Mouse (Mus musculus): Measurements from ENCODE around the gene Mrps6. TPM values are rescaled to one million over a fixed set of nuclear protein-coding genes. Genes with fewer than 3 reads are reported as not detected.
"Not testable (repeated sequence)": the region's sequence is repeated elsewhere in the genome, so short reads cannot be mapped to it uniquely, and the experiment has no call there.

The Mrps6 gene
- total and polyA plus RNA-seq, 3 experiments: 40.8 to 71.0 TPM; not detected in 1

DNA sequence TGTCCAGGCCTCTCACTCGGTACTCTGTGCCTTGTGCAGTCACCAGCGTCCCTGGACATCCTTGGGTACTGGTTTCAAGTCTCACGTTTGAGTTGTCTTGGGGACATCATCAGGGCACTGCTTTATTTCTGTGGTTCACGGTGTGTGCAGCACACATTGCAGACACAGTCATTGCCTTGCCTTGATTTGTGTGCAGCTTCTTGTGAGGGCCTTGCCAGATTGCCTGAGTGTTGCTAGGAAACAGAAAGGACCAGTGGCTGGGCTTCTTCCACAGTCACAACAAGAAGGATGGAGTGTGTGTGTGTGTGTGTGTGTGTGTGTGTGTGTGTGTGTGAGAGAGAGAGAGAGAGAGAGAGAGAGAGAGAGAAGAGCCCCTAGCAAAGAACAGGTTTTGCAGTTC lies 42.0 kb downstream of the Mrps6 start:
- H3K27me3 ChIP-seq (ENCODE audit: control insufficient read depth in 1 of 2, insufficient read depth in 2 of 2, low read length in 2 of 2): no peaks in the 10 kb centered on the region
- TF ChIP-seq TBP (IDR thresholded peaks at IDR 0.05; ENCODE audit: low read depth, low read length) (no peak), SIN3A (IDR thresholded peaks at IDR 0.05; ENCODE audit: low read length) (no peak), USF1 (IDR thresholded peaks at IDR 0.05; ENCODE audit: low read depth, low read length) (no peak), RAD21 (IDR thresholded peaks at IDR 0.05; ENCODE audit: low read depth, low read length) (no peak), ZMIZ1 (IDR thresholded peaks at IDR 0.05; ENCODE audit: low read depth, low read length) (no peak), MYC (IDR thresholded peaks at IDR 0.05; ENCODE audit: low read depth, low read length) (no peak), CTCF (IDR thresholded peaks at IDR 0.05 in 2 of 3, conservative IDR thresholded peaks at IDR 0.05 in 1 of 3; ENCODE audit: control insufficient read depth in 1 of 3, insufficient read depth in 1 of 3, low read depth in 2 of 3, low read length in 3 of 3, poor library complexity in 1 of 3, severe bottlenecking in 1 of 3) (no peak), EP300 (IDR thresholded peaks at IDR 0.05; ENCODE audit: low read depth in 1 of 2, low read length in 2 of 2) (no peak), RCOR1 (IDR thresholded peaks at IDR 0.05; ENCODE audit: low read depth, low read length) (no peak), SMC3 (IDR thresholded peaks at IDR 0.05; ENCODE audit: low read depth, low read length) (no peak), USF2 (IDR thresholded peaks at IDR 0.05; ENCODE audit: borderline replicate concordance in 1 of 2, insufficient read depth in 1 of 2, low read depth in 1 of 2, low read length in 2 of 2) (no peak), POLR2AphosphoS5 (IDR thresholded peaks at IDR 0.05; ENCODE audit: borderline replicate concordance, low read depth, low read length) (no peak)
- no peaks in the 10 kb centered on the region for H3K4me1 ChIP-seq (ENCODE audit: control insufficient read depth in 1 of 2, insufficient read depth in 2 of 2, low read length in 2 of 2)
- H3K9ac ChIP-seq (ENCODE audit: control insufficient read depth, low read depth, low read length, poor library complexity, severe bottlenecking): no peak overlapping the region
- no peak overlapping the region for H3K4me3 ChIP-seq (ENCODE audit: control insufficient read depth in 1 of 2, insufficient read depth in 1 of 2, low read depth in 2 of 2, low read length in 2 of 2)
- no peaks in the 10 kb centered on the region for H3K9me3 ChIP-seq (replicated peaks; ENCODE audit: insufficient read depth, low read length)
- peaks cover 0 to 3% of the 10 kb centered on the region in 2 experiments; a peak in 2 of 4 replicates for H3K36me3 ChIP-seq (ENCODE audit: control insufficient read depth in 1 of 2, insufficient read depth in 2 of 2, low read length in 2 of 2)
- no peak overlapping the region for H3K27ac ChIP-seq (ENCODE audit: control insufficient read depth, low read depth, low read length)
- H3K79me2 ChIP-seq (ENCODE audit: control insufficient read depth, insufficient read depth, low read length, poor library complexity): no peaks in the 10 kb centered on the region
- DNase-seq (ENCODE audit: low read depth, low spot score): no peak

DNA sequence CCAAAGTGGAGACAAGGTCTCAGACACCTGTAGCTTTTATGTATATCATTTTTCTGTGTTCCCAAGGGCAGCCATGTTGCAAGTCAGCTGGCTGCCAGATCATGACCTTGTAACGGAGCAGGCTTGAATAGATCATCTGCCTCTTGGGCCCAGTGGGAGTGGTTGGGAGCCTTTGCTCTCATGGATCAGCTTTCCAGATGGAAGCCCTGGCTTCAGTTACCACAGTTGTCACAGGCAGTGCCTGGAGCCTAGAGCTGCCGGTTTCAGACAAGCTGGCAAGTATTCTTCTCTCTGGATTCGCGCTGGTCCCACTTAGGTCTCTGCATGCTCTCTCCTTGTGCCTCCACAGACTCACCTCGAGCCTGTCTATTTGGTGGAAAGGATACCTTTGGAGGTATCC lies 44.0 kb downstream of the Mrps6 start:
- Histone ChIP-seq H3K4me1 (ENCODE audit: control insufficient read depth in 1 of 2, insufficient read depth in 2 of 2, low read length in 2 of 2) (no peaks in the 10 kb centered on the region), H3K27me3 (ENCODE audit: control insufficient read depth in 1 of 2, insufficient read depth in 2 of 2, low read length in 2 of 2) (no peaks in the 10 kb centered on the region), H3K9ac (ENCODE audit: control insufficient read depth, low read depth, low read length, poor library complexity, severe bottlenecking) (no peak overlapping the region), H3K36me3 (ENCODE audit: control insufficient read depth in 1 of 2, insufficient read depth in 2 of 2, low read length in 2 of 2) (peaks cover 0 to 1% of the 10 kb centered on the region in 2 experiments; a peak in 2 of 4 replicates), H3K9me3 (replicated peaks; ENCODE audit: insufficient read depth, low read length) (no peaks in the 10 kb centered on the region), H3K27ac (ENCODE audit: control insufficient read depth, low read depth, low read length) (no peak overlapping the region), H3K4me3 (ENCODE audit: control insufficient read depth in 1 of 2, insufficient read depth in 1 of 2, low read depth in 2 of 2, low read length in 2 of 2) (no peak overlapping the region), H3K79me2 (ENCODE audit: control insufficient read depth, insufficient read depth, low read length, poor library complexity) (no peaks in the 10 kb centered on the region)
- no peak for DNase-seq (ENCODE audit: low read depth, low spot score)
- TF ChIP-seq GABPA (IDR thresholded peaks at IDR 0.05; ENCODE audit: low read depth, low read length) (no peak), EP300 (IDR thresholded peaks at IDR 0.05; ENCODE audit: low read depth in 1 of 2, low read length in 2 of 2) (no peak), GATA1 (IDR thresholded peaks at IDR 0.05; ENCODE audit: low read depth, low read length) (no peak), ETS1 (IDR thresholded peaks at IDR 0.05; ENCODE audit: low read depth, low read length) (no peak), USF2 (IDR thresholded peaks at IDR 0.05; ENCODE audit: borderline replicate concordance in 1 of 2, insufficient read depth in 1 of 2, low read depth in 1 of 2, low read length in 2 of 2) (no peak), ZKSCAN1 (IDR thresholded peaks at IDR 0.05; ENCODE audit: low read depth, low read length) (no peak), E2F4 (IDR thresholded peaks at IDR 0.05; ENCODE audit: borderline replicate concordance, low read depth, low read length) (no peak), KAT2A (conservative IDR thresholded peaks at IDR 0.05; ENCODE audit: low read depth, low read length) (no peak), MAFK (IDR thresholded peaks at IDR 0.05; ENCODE audit: borderline replicate concordance, low read depth, low read length) (no peak), CTCF (IDR thresholded peaks at IDR 0.05 in 2 of 3, conservative IDR thresholded peaks at IDR 0.05 in 1 of 3; ENCODE audit: control insufficient read depth in 1 of 3, insufficient read depth in 1 of 3, low read depth in 2 of 3, low read length in 3 of 3, poor library complexity in 1 of 3, severe bottlenecking in 1 of 3) (no peak), CHD1 (IDR thresholded peaks at IDR 0.05; ENCODE audit: low read depth, low read length) (no peak), TAL1 (IDR thresholded peaks at IDR 0.05; ENCODE audit: low read length) (no peak), ZC3H11A (IDR thresholded peaks at IDR 0.05; ENCODE audit: low read depth, low read length) (no peak), MAX (IDR thresholded peaks at IDR 0.05; ENCODE audit: low read length) (no peak), HCFC1 (IDR thresholded peaks at IDR 0.05; ENCODE audit: low read depth, low read length) (no peak)

DNA sequence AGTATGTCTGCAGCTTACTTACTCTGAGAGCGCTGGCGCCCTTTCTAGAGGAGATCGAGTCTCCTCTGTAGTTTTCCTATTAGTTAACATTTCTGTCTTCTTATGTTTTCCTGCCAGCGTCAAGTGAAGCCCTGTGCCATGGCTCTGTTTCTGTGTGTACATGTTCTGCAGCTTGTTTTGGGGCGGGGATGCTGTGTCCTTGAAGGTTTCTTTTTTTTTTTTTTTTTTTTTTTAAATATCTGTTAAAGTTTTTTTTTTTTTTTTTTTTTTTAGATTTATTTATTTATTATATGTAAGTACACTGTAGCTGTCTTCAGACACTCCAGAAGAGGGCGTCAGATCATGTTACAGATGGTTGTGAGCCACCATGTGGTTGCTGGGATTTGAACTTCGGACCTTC lies 44.9 kb downstream of the Mrps6 start:
- H3K9ac ChIP-seq (ENCODE audit: control insufficient read depth, low read depth, low read length, poor library complexity, severe bottlenecking); H3K27me3 ChIP-seq (ENCODE audit: control insufficient read depth in 1 of 2, insufficient read depth in 2 of 2, low read length in 2 of 2); H3K27ac ChIP-seq (ENCODE audit: control insufficient read depth, low read depth, low read length); H3K4me3 ChIP-seq (ENCODE audit: control insufficient read depth in 1 of 2, insufficient read depth in 1 of 2, low read depth in 2 of 2, low read length in 2 of 2); H3K9me3 ChIP-seq (replicated peaks; ENCODE audit: insufficient read depth, low read length); H3K4me1 ChIP-seq (ENCODE audit: control insufficient read depth in 1 of 2, insufficient read depth in 2 of 2, low read length in 2 of 2); H3K36me3 ChIP-seq (ENCODE audit: control insufficient read depth in 1 of 2, insufficient read depth in 2 of 2, low read length in 2 of 2); DNase-seq (ENCODE audit: low read depth, low spot score); H3K79me2 ChIP-seq (ENCODE audit: control insufficient read depth, insufficient read depth, low read length, poor library complexity): not testable (repeated sequence)

Measured in MEL (cell line).